Mouse (Mus musculus) layer of hippocampus, adult 9-11 months (tissue): ENCODE measurements around the gene Gm20388.

Experiments used
- DNase-seq: peaks from one replicate; pipeline ENCODE4 v3.0.0; 2022

The Gm20388 gene

GRCm38 (mm10) chr8:123758935-123759334 lies 3848.3 kb downstream of the Gm20388 start:
- DNase-seq, result no peak

DNA sequence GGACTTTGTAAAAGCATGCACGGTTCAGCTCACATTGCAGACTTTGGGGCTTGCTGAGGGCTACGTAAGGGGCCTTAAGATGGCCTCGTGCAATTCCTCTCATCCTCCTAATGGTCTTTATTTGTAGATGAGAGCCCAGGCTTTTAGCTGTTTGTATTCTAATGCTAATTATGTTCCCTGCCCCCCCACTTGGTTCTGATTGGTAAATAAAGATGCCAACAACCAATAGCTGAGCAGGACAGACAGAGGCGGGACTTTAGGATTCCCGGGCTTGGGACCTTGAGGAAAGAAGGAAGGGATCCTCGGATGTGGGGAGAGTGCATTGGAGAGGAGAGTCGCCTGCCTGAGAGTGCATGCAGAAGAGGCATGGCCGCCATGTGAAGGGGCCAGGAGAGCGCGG lies 3849.3 kb downstream of the Gm20388 start:
- DNase-seq, result no peak

DNA sequence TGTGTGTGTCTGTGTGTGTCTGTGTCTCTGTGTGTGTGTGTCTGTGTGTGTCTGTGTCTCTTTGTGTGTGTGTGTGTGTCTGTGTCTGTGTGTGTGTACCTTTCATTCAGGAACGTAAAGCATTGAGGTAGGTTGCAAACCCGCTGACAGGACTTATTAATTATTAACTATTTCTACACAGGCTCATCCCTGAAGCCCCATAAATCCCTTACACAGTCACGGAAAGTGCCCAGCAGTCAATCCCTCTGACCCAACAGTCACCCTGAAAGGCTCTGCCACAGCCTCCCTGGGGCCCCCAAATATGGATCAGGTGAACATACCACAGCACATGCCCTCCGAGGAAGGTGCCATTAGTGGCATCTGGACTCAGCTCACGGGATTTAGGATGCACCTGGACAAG lies 3849.9 kb downstream of the Gm20388 start:
- no peak for DNase-seq

- no peak for DNase-seq
These were observed 3850.7 kb downstream of the Gm20388 start for GRCm38 (mm10) chr8:123761266-123761882.

- no peak for DNase-seq
These were observed 3851.2 kb downstream of the Gm20388 start for GRCm38 (mm10) chr8:123761883-123762270.

DNA sequence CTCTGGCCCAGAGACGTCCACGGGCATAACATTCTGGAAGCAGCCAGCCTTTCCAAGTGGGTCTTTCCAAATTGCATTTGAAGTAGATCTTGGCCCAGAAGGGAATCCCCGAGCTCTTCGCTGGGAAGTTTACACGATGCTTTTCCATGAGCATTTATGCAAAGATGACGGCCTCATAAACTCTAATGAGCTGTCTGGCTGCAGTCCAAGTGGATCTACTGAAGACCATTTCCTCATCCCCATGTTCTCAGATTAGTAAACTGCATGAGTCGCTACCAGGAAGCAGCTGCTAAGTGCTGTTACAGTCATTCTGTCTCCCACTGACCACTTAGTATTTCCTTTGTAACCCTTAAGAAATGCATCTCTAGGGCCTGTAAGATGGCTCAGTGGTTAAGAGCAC lies 3852.7 kb downstream of the Gm20388 start:
- no peak for DNase-seq

DNA sequence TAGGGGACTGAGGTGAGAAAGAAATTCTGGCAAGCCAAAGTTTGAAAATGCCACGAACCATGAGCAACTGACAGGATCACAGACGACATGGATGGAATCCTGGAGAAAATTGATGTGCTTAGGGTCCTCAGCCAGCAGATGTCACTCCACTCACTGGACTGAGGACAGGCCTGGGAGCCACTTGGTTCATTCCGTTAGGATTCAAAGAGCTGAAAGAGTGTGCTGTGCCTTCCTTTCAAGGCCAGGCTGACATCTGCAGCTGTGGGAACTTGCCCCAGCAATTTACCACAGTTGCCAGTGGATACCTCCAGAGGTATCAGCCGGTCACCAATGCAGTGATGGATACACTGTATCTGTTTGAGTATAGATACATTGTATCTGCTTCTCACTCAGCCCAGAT lies 3854.0 kb downstream of the Gm20388 start:
- DNase-seq, result peak; percentile 47

- no peak for DNase-seq
These were observed 3855.9 kb downstream of the Gm20388 start for GRCm38 (mm10) chr8:123766516-123766915.

- no peak for DNase-seq
These were observed 3857.2 kb downstream of the Gm20388 start for GRCm38 (mm10) chr8:123767874-123768273.

DNA sequence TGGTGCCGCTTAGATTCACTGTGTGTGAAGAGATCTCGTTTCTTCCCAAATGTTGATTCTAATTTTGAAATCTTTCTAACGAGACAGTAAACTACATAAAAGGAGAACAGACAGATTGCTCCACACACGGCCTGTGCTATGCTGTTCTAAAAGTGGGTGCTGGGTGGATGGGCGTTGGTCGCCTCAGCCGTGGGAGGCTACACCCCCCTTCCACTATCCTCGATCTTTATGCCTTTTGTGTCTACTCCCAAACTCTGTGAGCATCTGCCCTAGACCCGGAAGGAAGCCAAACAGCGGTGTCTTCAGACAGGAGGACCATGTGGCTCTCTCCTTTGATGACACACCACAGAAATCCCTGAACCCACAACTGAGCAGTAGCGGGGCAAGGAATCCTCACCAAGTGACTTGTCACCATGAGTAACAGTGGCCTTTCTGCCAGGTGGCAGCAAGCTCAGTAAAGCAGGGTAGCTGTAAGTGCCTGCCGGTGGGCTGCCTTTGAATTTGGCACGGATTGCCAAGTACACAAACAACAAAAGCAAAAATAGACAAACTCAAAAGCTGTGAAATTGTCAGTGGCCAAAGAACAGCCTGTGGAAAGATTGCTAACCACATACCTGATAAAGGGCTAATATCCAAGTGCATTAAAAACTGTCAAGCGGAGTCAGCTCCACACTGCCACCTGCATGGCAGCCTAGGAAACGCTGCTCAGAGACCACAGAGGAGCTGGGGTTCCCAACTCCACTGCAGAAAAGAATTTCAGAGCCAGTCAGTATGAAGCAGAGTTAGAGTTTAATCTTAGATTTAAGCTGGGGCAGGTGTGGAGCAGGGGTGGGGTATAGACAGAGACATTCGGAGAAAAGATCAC lies 3858.1 kb downstream of the Gm20388 start:
- peak; percentile 76 for DNase-seq

- DNase-seq, result no peak
These were observed 3862.8 kb downstream of the Gm20388 start for GRCm38 (mm10) chr8:123773468-123773867.

GRCm38 (mm10) chr8:123774491-123774890 lies 3863.8 kb downstream of the Gm20388 start:
- DNase-seq, result no peak

GRCm38 (mm10) chr8:123777319-123777718 lies 3866.7 kb downstream of the Gm20388 start:
- DNase-seq, result peak; percentile 82

DNA sequence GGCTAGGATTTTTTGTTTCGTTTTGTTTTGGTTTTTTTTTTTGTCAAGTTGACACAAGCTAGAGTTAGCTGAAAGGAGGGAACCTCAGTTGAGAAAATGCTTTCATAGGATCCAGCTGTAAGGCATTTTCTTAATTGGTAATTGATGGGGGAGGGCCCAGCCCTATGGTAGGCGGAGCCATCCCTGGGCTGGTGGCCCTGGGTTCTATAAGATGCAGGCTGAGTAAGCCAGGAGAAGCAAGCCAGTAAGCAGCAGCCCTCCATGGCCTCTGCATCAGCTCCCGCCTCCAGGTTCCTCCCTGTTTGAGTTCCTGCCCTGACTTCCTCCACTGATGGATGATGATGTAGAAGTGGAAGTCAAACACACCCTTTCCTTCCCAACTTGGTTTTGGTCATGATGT lies 3869.8 kb downstream of the Gm20388 start:
- no peak for DNase-seq

DNA sequence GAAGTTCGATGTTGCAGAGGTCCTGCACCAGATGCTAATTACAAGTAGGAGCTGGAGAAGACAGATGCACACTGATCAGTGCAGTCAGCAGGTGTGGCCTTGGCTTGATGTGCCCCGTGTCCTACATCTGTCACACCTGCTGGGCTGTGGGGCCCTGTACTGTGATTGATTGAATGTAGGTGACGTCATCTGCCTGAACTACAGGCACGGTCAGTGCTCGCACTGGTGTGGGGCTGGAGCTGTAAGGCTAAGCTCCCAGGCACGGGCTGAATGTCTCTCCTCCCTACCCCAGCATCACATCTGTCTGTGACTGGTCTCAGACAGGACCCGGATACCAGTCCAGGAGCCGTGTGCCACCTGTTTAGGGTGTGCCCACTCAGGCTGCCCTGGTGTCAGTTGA lies 3870.6 kb downstream of the Gm20388 start:
- DNase-seq, result no peak

- DNase-seq, result peak; percentile 87
These were observed 3873.0 kb downstream of the Gm20388 start for GRCm38 (mm10) chr8:123783525-123784249.

- peak; percentile 73 for DNase-seq
These were observed 3875.5 kb downstream of the Gm20388 start for GRCm38 (mm10) chr8:123786166-123786565.

DNA sequence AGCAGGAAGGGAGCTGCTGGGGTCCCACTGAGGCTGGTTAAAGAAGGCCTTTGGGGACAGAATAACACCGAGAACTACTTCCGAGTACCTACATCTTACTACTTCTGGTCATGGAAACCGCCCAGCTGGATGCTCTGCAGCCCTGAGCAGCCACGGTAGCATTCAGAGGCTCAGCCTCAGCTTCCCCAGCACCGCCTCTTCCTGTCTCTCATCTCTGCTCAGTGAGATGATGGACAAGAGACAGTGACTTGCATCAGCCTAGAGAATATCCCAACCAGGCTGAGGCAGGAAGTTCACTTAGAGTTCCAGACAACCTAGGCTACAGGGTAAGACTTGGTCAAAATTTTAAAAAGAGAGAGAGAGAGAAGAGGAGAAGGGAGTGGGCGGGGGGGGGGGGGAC lies 3876.0 kb downstream of the Gm20388 start:
- DNase-seq, result no peak

DNA sequence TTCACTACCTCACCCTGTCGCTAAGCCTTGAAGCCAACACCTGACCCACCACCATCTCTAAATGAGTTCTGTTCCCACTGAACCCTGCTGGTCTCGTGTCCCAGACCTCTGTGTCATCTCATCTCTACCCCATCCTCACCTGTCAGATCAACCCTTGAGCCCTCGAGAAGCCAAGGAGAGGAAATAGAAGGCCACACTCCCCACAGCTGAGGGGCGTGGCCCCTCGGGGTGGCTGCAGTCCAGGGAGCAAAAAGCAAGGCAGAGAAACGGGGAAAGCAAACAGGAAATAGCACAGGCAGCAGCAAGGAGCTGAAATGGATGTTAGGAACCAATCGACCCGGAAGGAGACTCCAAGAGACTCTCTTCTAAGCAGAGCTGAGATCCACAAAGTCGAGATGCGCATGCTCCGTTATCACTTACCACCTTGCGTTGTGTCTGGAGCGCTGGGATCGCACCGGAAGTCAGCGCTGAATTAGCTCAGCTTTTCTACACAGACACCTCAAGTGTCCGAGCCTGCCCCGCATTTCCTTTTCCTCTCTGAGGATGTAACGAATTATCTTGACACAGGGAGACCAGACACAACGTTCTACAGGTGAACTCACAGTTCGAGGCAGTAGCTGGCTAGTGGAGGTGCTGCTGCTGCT lies 3876.7 kb downstream of the Gm20388 start:
- no peak for DNase-seq

GRCm38 (mm10) chr8:123788416-123789170 lies 3878.0 kb downstream of the Gm20388 start:
- DNase-seq, result no peak

DNA sequence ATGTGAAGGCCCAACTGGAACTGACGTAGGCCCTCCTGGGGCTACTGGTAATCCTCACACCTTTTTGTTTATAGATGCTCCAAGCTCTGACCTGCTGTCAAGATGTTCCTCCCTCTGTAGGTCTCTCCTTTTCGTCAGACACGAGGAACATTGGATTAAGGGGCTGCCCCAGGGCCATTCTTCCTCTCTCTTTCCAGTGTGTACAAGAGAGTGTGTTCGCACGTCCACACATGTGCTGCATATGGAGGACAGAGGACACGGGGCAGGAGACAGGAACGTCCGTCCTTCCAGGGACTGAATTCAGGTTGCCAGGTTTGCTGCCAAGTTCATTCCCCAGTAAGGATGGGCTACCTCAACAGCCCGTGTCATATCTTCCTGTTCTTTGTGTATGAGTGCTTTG lies 3878.8 kb downstream of the Gm20388 start:
- DNase-seq, result no peak

DNA sequence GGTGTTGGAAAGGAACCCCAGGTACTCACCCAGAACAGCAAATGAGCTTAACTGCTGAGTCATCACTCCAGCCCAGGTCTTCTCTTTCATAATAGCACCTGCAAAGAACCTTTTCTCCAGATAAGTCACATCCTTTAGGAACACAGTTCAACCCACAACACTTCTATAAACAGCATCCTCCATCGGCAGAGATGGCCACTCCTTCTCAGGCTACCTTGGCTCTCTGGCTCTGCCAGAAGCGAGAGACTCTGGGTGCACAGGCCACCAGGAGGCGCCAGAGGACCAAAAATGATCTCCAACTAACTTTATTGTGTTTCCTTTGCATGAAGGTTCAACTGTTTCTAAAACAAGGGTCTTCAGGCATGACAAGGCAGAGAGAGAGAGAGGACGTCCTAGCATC lies 3879.3 kb downstream of the Gm20388 start:
- DNase-seq, result peak; percentile 80
